Mouse (Mus musculus) adrenal gland, postnatal 0 days (tissue): ENCODE data around the gene Smox. TPM values are rescaled to one million over a fixed set of nuclear protein-coding genes. Genes with fewer than 3 reads are reported as not detected.

Source experiments
- polyA plus RNA-seq: library from polyadenylated mRNA; unstranded; fragments of >200 nt; fragmentation: Nextera tagmentation; extraction: Ambion mirVana; gene quantifications from 2 replicates; pipeline ENCODE4 v1.2.1, GENCODE M21; 2015

The Smox gene
- polyA plus RNA-seq = 18.3 and 23.6 TPM in 2 replicates

DNA sequence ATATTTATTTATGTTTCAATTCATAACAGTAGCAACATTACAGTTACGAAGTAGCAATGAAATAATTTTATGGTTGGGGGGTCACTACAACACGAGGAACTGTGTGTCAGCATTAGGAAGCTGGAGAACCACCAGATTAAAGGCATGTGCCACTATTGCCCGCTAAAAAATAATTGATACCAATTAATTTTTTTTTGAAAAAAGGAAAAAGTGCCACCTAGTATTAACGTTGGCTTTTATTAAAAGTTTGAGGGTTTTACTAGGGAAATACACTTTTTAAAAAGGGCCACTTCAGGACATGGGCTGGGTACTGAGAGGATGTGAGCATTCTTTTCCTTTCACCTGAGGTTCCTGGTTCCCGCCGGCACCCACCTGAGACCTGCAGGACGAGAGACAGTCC is at the start of gene Smox:
Gene Smox, plus strand, starts transcription at position 301 of the 400 bp plus-strand sequence.

DNA sequence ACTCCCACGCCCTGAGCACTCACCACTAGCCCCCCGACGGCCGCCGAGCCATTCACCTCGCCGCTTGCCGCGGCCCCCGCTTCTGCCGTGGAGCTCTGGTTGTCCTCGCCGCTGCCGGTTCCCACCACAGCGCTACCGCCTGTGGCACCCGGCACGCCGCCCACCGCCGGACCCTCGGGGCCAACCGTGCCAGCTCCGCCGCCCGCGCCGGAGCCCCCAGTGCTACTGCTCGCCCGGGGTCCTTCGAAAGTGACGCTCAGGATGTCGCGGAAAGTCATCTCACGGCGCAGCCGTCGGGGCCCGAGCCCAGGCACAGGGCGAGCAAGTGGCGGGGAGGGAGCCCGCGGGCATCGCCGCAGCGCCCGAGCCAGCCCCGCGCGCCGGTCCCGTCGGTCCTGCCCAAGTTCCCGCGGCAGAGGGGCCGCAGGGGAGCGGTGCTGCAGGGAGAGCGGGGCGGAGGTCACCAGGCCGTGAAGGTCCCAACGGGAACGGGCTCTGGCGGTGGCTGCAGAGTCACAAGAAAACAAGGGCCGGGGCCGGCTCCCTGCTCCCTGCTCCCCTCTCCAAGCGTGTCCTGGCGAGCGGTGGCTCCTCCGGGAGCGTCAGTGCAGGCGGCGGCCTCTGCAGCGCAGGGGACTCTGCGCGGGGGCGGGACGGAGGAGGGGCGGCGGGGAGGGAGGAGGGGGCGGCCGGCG is 70.7 kb downstream of the Smox start, which contains the start of gene Adra1d:
Gene Adra1d, minus strand, starts transcription at position 393 of the 695 bp plus-strand sequence.

Other genes with a start within 250 kb of the Smox start
- gene Pank2, start 229.0 kb upstream of the Smox start, polyA plus RNA-seq = 36.9 and 46.2 TPM in 2 replicates
- 1.6 and 2.3 TPM in 2 replicates for gene Rnf24, start 138.6 kb upstream of the Smox start, polyA plus RNA-seq
- 2.6 and 6.7 TPM in 2 replicates for gene Adra1d, start 70.8 kb downstream of the Smox start, polyA plus RNA-seq